ENCODE assay signal across 25 mouse cellular contexts in genomic region chr15:98131942-98132655, GRCm38 (mm10). TPM values are rescaled to one million over a fixed set of nuclear protein-coding genes. Genes with fewer than 3 reads are reported as not detected.
DNase-seq lines count a peak whose midpoint lies in the region; ATAC-seq lines count a peak whose summit lies in the region.
"Had no signal": no experiment of that assay in that cellular context is flagged by ENCODE, and none has a peak within 500 bp of the region (broad histone marks: within the 10 kb centered on the region; RNA-seq: fewer than 3 reads in every experiment).

No protein-coding gene starts in this region.

- H3K9me3 ChIP-seq in lung, embryonic 16.5 days (ENCODE audit: control insufficient read depth, low read length), result no peaks in the 10 kb centered on the region
- no peaks in the 10 kb centered on the region for H3K9me3 ChIP-seq in hindbrain, embryonic 11.5 days (ENCODE audit: control insufficient read depth, low read length)
- H3K9me3 ChIP-seq: embryonic facial prominence, embryonic 15.5 days; heart, embryonic 15.5 days; hindbrain, embryonic 12.5 days; limb, embryonic 10.5 days; liver, embryonic 15.5 days; neural tube, embryonic 15.5 days had no signal

- H3K4me3 ChIP-seq in lung, embryonic 16.5 days (ENCODE audit: low read length), result no peak overlapping the region
- no peak overlapping the region for H3K4me3 ChIP-seq in hindbrain, embryonic 11.5 days (ENCODE audit: low read depth, low read length)
- H3K4me3 ChIP-seq: embryonic facial prominence, embryonic 15.5 days; heart, embryonic 15.5 days; hindbrain, embryonic 12.5 days; limb, embryonic 10.5 days; liver, embryonic 15.5 days; neural tube, embryonic 15.5 days had no signal

- H3K4me2 ChIP-seq in lung, embryonic 16.5 days (ENCODE audit: low read depth, low read length), result no peak overlapping the region
- no peak overlapping the region for H3K4me2 ChIP-seq in hindbrain, embryonic 11.5 days (replicated peaks; ENCODE audit: low read depth, low read length)
- H3K4me2 ChIP-seq: embryonic facial prominence, embryonic 15.5 days; heart, embryonic 15.5 days; hindbrain, embryonic 12.5 days; liver, embryonic 15.5 days; midbrain, embryonic 11.5 days; neural tube, embryonic 15.5 days had no signal

- H3K9ac ChIP-seq in lung, embryonic 16.5 days (ENCODE audit: low read length), result no peak overlapping the region
- H3K9ac ChIP-seq in hindbrain, embryonic 11.5 days (ENCODE audit: low read depth, low read length), result no peak overlapping the region
- H3K9ac ChIP-seq: embryonic facial prominence, embryonic 15.5 days; heart, embryonic 15.5 days; hindbrain, embryonic 12.5 days; liver, embryonic 15.5 days; neural tube, embryonic 15.5 days had no signal

- peak; percentile 69 for ATAC-seq in lung, embryonic 16.5 days (ENCODE audit: low read depth)
- no peak for ATAC-seq in hindbrain, embryonic 11.5 days (ENCODE audit: low FRiP score)
- ATAC-seq: forebrain, embryonic 14.5 days; intestine, postnatal 0 days had no signal

- DNase-seq in heart, adult 18-20 months, result peak; percentile 38 to 46
- DNase-seq in heart, postnatal 36 days, result no peak
- peak; percentile 15 for DNase-seq in NIH3T3 (ENCODE audit: low read depth)
- DNase-seq in lung, postnatal 4 days, result peak; percentile 17 to 67
- DNase-seq in kidney, postnatal 14 days, result no peak
- DNase-seq in hindbrain, embryonic 11.5 days (ENCODE audit: low spot score), result no peak
- DNase-seq: adrenal gland, postnatal 14 days; cerebellum, adult 9-10 months; gastrocnemius, postnatal 10 days; kidney, postnatal 36 days; layer of hippocampus, adult 9-11 months; liver; right cerebral cortex, postnatal 14 days; thymus, postnatal 25 days had no signal

- WGBS in lung, embryonic 16.5 days, result 68% methylated on average over 15 of the region's 15 CpGs
- 89% methylated on average over 15 of the region's 15 CpGs for WGBS in hindbrain, embryonic 11.5 days

- intact Hi-C loops in heart, postnatal 36 days (cut with DNase I), result loop anchor here (2.0 kb wide), 1 partner anchor 15 kb away; no protein-coding TSS in a partner anchor

- no peaks in the 10 kb centered on the region for H3K27me3 ChIP-seq in lung, embryonic 16.5 days (ENCODE audit: control insufficient read depth, insufficient read depth, low read depth, low read length)
- H3K27me3 ChIP-seq in hindbrain, embryonic 11.5 days (ENCODE audit: control insufficient read depth, insufficient read depth, low read length), result no peaks in the 10 kb centered on the region
- H3K27me3 ChIP-seq: embryonic facial prominence, embryonic 15.5 days; heart, embryonic 15.5 days; hindbrain, embryonic 12.5 days; liver, embryonic 15.5 days; neural tube, embryonic 15.5 days had no signal

- H3K4me1 ChIP-seq in lung, embryonic 16.5 days (replicated peaks; ENCODE audit: control insufficient read depth, insufficient read depth, low read length), result no peaks in the 10 kb centered on the region
- H3K4me1 ChIP-seq in hindbrain, embryonic 11.5 days (replicated peaks; ENCODE audit: control insufficient read depth, insufficient read depth, low read length), result no peaks in the 10 kb centered on the region
- H3K4me1 ChIP-seq: embryonic facial prominence, embryonic 15.5 days; heart, embryonic 15.5 days; hindbrain, embryonic 12.5 days; liver, embryonic 15.5 days; neural tube, embryonic 15.5 days had no signal

- peaks cover 23% of the 10 kb centered on the region for H3K36me3 ChIP-seq in lung, embryonic 16.5 days (ENCODE audit: control insufficient read depth, insufficient read depth, low read length)
- H3K36me3 ChIP-seq in hindbrain, embryonic 11.5 days (ENCODE audit: control insufficient read depth, insufficient read depth, low read length), result no peaks in the 10 kb centered on the region; the same call in 1 of the 2 replicates

- no peak overlapping the region for H3K27ac ChIP-seq in lung, embryonic 16.5 days (ENCODE audit: low read length)
- H3K27ac ChIP-seq in hindbrain, embryonic 11.5 days (ENCODE audit: low read depth, low read length), result no peak overlapping the region
- H3K27ac ChIP-seq: embryonic facial prominence, embryonic 15.5 days; heart, embryonic 15.5 days; hindbrain, embryonic 12.5 days; limb, embryonic 10.5 days; liver, embryonic 15.5 days; neural tube, embryonic 15.5 days had no signal

RNA-seq across cellular contexts. Expression of gene Asb8, which starts 33.3 kb away (rescaled TPM):
- 100 to 1,000 TPM; 107 to 122 TPM for total RNA-seq in heart, adult 18-20 months (2021)
- total RNA-seq in heart, postnatal 36 days (2021), result 100 to 1,000 TPM in 1 of 2 experiments, 10 to 100 TPM in 1; 98.7 to 109 TPM
- 44.5 and 47.9 TPM in 2 replicates for polyA plus RNA-seq in lung, embryonic 16.5 days (2015; fragmentation: Nextera tagmentation; extraction: Ambion mirVana)
- 47.6 and 53.2 TPM in 2 replicates for polyA plus RNA-seq in hindbrain, embryonic 11.5 days (2014; fragmentation: Nextera tagmentation; extraction: Ambion mirVana)

RNA-seq across cellular contexts. Expression of gene Ccdc184, which starts 34.9 kb away (rescaled TPM):
- under 1 TPM; 0.39 to 0.50 TPM for total RNA-seq in heart, adult 18-20 months (2021)
- total RNA-seq in heart, postnatal 36 days (2021), result 1 to 10 TPM in 1 of 2 experiments, under 1 TPM in 1; 0.60 to 1.0 TPM
- polyA plus RNA-seq in lung, embryonic 16.5 days (2015; fragmentation: Nextera tagmentation; extraction: Ambion mirVana), result 0.20 and 0.24 TPM in 2 replicates
- 13.3 and 15.9 TPM in 2 replicates for polyA plus RNA-seq in hindbrain, embryonic 11.5 days (2014; fragmentation: Nextera tagmentation; extraction: Ambion mirVana)
- total RNA-seq: gastrocnemius, postnatal 10 days; megakaryocyte progenitor cell, adult 5-6 weeks had no signal

RNA-seq across cellular contexts. Expression of gene Senp1, which starts 38.6 kb away (rescaled TPM):
- 1 to 10 TPM; 8.5 to 9.5 TPM for total RNA-seq in heart, adult 18-20 months (2021)
- total RNA-seq in heart, postnatal 36 days (2021), result 10 to 100 TPM in 1 of 2 experiments, 1 to 10 TPM in 1; 9.9 to 11.3 TPM
- 27.4 and 29.2 TPM in 2 replicates for polyA plus RNA-seq in lung, embryonic 16.5 days (2015; fragmentation: Nextera tagmentation; extraction: Ambion mirVana)
- polyA plus RNA-seq in hindbrain, embryonic 11.5 days (2014; fragmentation: Nextera tagmentation; extraction: Ambion mirVana), result 40.6 and 41.5 TPM in 2 replicates

RNA-seq across cellular contexts. Expression of gene Pfkm, which starts 39.7 kb away (rescaled TPM):
- 1,000 to 10,000 TPM in 1 of 2 experiments, 100 to 1,000 TPM in 1; 867 to 1,020 TPM for total RNA-seq in heart, adult 18-20 months (2021)
- 100 to 1,000 TPM; 876 to 924 TPM for total RNA-seq in heart, postnatal 36 days (2021)
- 32.2 and 33.6 TPM in 2 replicates for polyA plus RNA-seq in lung, embryonic 16.5 days (2015; fragmentation: Nextera tagmentation; extraction: Ambion mirVana)
- 32.1 and 32.6 TPM in 2 replicates for polyA plus RNA-seq in hindbrain, embryonic 11.5 days (2014; fragmentation: Nextera tagmentation; extraction: Ambion mirVana)

Comparison
In these comparisons a context has a peak if more than half of its experiments do, and no peak if none do; other contexts are left out.
1. DNase-seq: peak in heart, adult 18-20 months (2 of 2), NIH3T3 (single experiment) and lung, postnatal 4 days (2 of 2); none in heart, postnatal 36 days (0 of 2), kidney, postnatal 14 days (single experiment) and hindbrain, embryonic 11.5 days (single experiment).